Mouse (Mus musculus) G1E (cell line): ENCODE data around the gene Smoc2. TPM values are rescaled to one million over a fixed set of nuclear protein-coding genes. Genes with fewer than 3 reads are reported as not detected.

ENCODE experiments used
- ATAC-seq: 2 replicates; pipeline ENCODE4 v1.8.0; 2016; ENCODE audit warnings: mild to moderate bottlenecking; ENCODE audit not compliant: insufficient number of reproducible peaks, poor library complexity, low FRiP score, severe bottlenecking; ENCODE audit errors: extremely low read depth
- DNase-seq: peaks from one replicate; pipeline ENCODE4 v3.0.0; 2012; ENCODE audit warnings: low spot score
- H3K27me3 ChIP-seq: 2 replicates; pipeline ENCODE4 v1.6.1; 2012; ENCODE audit warnings: mild to moderate bottlenecking, low read length, inconsistent platforms; ENCODE audit not compliant: insufficient read depth
- H3K36me3 ChIP-seq: replicated peaks from 2 replicates; pipeline ENCODE3; 2012; ENCODE audit warnings: mild to moderate bottlenecking, inconsistent platforms
- H3K4me1 ChIP-seq: 2 replicates; pipeline ENCODE4 v1.6.1; 2012; ENCODE audit warnings: low read depth, low read length, inconsistent platforms, mixed read lengths; ENCODE audit not compliant: insufficient read depth
- H3K4me3 ChIP-seq: 2 replicates; pipeline ENCODE4 v1.5.1; 2012; ENCODE audit warnings: low read depth, mild to moderate bottlenecking, inconsistent platforms, low read length, moderate library complexity, mixed read lengths
- H3K9me3 ChIP-seq: replicated peaks from 2 replicates; pipeline ENCODE4 v1.6.1; 2012; ENCODE audit warnings: inconsistent platforms
- CTCF ChIP-seq: IDR thresholded peaks from 2 replicates; pipeline ENCODE4 v1.5.1; 2012; ENCODE audit warnings: low read depth, low read length, inconsistent platforms, mixed read lengths
- GATA1 ChIP-seq: IDR thresholded peaks from 2 replicates; pipeline ENCODE4 v1.6.1; 2012; ENCODE audit warnings: borderline replicate concordance, low read length, inconsistent platforms, mixed read lengths
- GATA2 ChIP-seq: IDR thresholded peaks from 2 replicates; pipeline ENCODE4 v1.6.1; 2012; ENCODE audit warnings: low read depth, low read length, inconsistent platforms, borderline replicate concordance
- POLR2AphosphoS5 ChIP-seq: IDR thresholded peaks from 2 replicates; pipeline ENCODE4 v1.6.1; 2012; ENCODE audit warnings: low read depth, low read length, inconsistent platforms; ENCODE audit not compliant: insufficient replicate concordance
- TAL1 ChIP-seq: conservative IDR thresholded peaks from 2 replicates; pipeline ENCODE4 v1.6.1; 2012; ENCODE audit warnings: low read depth, low read length, inconsistent platforms, mixed read lengths
- polyA plus RNA-seq: library from polyadenylated mRNA; stranded (reverse); fragments of >175 nt; gene quantifications from 2 replicates; pipeline ENCODE4 v1.2.3, GENCODE M21; 2012
- total RNA-seq, 2 experiments: library from RNA; stranded (forward) in 1 of 2; stranded (reverse) in 1 of 2; fragments of 200-1000 nt in 1 of 2; fragments of >200 nt in 1 of 2; fragmentation: Nextera tagmentation in 1 of 2; gene quantifications; 2 replicates each; pipeline ENCODE4 v1.2.3; 2014 to 2017

Gene Smoc2
- total and polyA plus RNA-seq, 3 experiments, result 0.55 TPM; not detected in 2

DNA sequence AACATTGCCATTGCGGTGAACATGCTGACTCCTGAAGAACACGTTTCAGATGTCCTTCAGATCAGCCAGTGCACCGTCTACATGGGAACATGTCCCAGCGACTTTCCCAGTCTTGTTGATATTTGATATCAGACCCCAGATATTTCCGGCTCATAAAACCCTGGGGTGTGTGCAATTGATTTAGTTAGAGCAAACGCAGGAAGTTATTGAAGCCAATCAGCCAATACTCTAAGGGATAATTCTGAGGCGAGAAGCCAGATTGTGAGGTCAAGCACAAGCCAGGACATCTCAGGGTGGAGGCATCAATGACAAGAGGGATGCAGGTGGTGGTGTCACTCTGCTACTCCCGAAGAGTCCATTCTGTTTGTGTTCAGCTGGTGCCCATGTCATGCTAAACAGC is 28.9 kb upstream of the Smoc2 start:
- no peak for TF ChIP-seq GATA1
- TF ChIP-seq GATA2, result no peak
- no peak for TF ChIP-seq POLR2AphosphoS5
- TF ChIP-seq TAL1, result no peak
- TF ChIP-seq CTCF, result no peak
- ATAC-seq, result no peak
- DNase-seq, result no peak
- peaks cover 24% of the 10 kb centered on the region for H3K9me3 ChIP-seq
- no peaks in the 10 kb centered on the region for H3K36me3 ChIP-seq
- H3K4me1 ChIP-seq, result no peaks in the 10 kb centered on the region
- H3K4me3 ChIP-seq, result no peak overlapping the region
- H3K27me3 ChIP-seq, result peaks cover 4% of the 10 kb centered on the region; the same call in 1 of the 2 replicates

DNA sequence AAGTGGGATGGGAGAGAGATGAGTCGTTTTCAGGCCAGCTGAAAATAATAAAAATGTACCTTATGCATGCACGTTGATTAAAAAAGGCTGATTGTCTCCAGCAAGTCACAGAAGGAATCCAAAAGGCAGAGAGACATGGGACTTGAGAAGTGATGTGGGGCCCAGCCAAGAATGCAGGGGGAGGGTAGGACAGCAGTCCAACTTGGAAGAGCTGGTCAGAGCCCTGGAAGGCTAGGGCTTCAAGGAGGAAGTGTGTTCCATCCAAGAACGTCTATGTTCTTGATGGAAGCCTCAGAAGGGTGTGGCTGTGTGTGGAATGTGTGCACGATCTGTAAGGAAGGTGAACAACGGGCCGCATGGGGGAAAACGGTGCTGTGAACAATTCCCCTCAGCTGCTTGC is 26.9 kb upstream of the Smoc2 start:
- H3K4me1 ChIP-seq, result no peaks in the 10 kb centered on the region

DNA sequence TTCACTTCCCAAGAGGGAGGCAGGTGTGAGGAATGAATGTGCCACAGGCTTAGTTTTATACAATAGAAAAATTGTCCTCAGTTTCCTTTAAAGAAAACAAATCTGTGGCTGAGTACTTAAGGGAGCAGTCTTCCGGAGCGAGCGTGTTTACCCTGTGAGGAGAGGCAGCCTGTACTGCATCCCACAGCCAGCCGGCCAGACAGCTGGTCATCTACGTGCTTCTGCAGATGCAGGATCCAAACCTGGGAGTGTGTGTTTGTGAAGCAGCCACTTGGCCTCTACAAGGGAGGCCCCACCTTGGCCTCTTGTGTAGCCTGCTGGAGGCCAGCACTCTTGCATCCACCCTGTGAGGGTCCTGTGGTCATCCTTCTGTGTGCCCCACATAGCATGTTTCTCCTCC is 24.7 kb upstream of the Smoc2 start:
- Histone ChIP-seq H3K27me3 (peaks cover 2% of the 10 kb centered on the region), H3K4me3 (no peak overlapping the region), H3K4me1 (no peaks in the 10 kb centered on the region), H3K9me3 (peaks cover 17% of the 10 kb centered on the region), H3K36me3 (no peaks in the 10 kb centered on the region)
- TF ChIP-seq GATA2, result no peak
- TF ChIP-seq POLR2AphosphoS5, result no peak
- TF ChIP-seq GATA1, result no peak
- no peak for TF ChIP-seq TAL1
- no peak for TF ChIP-seq CTCF
- DNase-seq, result no peak
- ATAC-seq, result no peak

More for the DNA sequence above, 26.9 kb upstream of the Smoc2 start:
- H3K27me3 ChIP-seq, result peaks cover 2% of the 10 kb centered on the region; the same call in 1 of the 2 replicates
- ATAC-seq (no peak), DNase-seq (no peak)
- peaks cover 26% of the 10 kb centered on the region for H3K9me3 ChIP-seq
- no peak overlapping the region for H3K4me3 ChIP-seq
- TF ChIP-seq GATA1 (no peak), POLR2AphosphoS5 (no peak), CTCF (no peak), TAL1 (no peak), GATA2 (no peak)
- H3K36me3 ChIP-seq, result no peaks in the 10 kb centered on the region

DNA sequence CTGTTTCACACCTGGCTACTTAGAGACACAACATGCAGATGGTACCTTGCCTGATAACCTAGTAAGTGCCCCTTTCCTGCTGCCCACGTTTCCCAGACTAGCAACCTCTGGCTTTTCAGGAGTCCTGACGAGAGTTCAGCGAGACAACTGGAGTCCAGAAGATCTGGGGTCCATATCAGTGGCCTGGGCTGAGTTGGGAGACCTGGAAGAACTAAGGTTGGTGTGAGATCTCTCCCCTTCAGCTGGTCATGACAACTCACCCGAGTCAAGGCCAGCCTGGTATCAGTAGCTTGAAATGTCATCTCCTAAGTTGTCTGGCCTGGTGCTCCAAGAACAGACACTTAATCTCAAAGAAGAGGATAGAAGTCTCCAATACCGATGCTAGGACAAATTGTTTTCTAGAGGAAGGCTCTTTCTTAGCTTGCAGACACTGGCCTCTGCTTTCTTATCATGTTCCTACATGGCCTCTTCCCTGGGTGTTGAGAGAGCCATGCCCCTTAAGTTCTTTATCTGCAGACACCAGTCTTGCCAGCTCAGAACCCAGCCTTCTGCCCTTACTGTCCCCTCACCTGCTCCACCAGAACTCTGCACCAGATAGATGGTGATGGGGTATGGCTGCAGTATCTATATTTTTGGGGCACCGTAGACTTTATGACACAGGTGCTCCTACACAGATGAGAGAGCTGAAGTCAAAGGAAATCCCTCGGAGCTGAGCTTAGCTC is 21.3 kb upstream of the Smoc2 start:
- H3K9me3 ChIP-seq, result peaks cover 21% of the 10 kb centered on the region
- H3K4me1 ChIP-seq, result no peaks in the 10 kb centered on the region
- peaks cover 2% of the 10 kb centered on the region for H3K27me3 ChIP-seq
- DNase-seq (no peak), ATAC-seq (no peak)
- H3K4me3 ChIP-seq, result no peak overlapping the region
- no peak for TF ChIP-seq GATA1
- TF ChIP-seq CTCF, result no peak
- H3K36me3 ChIP-seq, result no peaks in the 10 kb centered on the region

DNA sequence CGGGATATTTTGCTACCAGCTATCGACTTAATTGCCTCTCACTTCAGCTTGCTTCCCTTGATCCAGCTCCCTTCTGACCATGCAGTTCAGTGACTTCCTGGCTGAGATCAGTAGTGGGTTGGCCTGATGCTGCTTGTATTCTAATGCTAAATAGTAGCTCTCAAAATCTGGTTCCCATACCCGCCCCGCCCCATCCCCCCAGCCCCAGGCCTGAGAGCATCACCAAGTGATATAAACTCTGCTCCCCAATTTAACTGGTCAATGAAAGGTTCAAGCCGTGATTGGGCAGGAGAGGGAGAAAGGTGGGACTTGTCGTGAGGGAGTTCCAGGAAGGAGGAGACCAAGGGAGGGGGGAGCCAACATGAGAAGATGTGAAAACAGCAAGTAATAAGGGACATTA is 20.4 kb upstream of the Smoc2 start:
- DNase-seq (no peak), ATAC-seq (no peak)
- Histone ChIP-seq H3K36me3 (no peaks in the 10 kb centered on the region), H3K9me3 (peaks cover 20% of the 10 kb centered on the region), H3K4me1 (no peaks in the 10 kb centered on the region), H3K27me3 (peaks cover 2% of the 10 kb centered on the region), H3K4me3 (no peak overlapping the region)
- no peak for TF ChIP-seq TAL1
- no peak for TF ChIP-seq CTCF
- TF ChIP-seq POLR2AphosphoS5, result no peak
- TF ChIP-seq GATA2, result no peak
- no peak for TF ChIP-seq GATA1

DNA sequence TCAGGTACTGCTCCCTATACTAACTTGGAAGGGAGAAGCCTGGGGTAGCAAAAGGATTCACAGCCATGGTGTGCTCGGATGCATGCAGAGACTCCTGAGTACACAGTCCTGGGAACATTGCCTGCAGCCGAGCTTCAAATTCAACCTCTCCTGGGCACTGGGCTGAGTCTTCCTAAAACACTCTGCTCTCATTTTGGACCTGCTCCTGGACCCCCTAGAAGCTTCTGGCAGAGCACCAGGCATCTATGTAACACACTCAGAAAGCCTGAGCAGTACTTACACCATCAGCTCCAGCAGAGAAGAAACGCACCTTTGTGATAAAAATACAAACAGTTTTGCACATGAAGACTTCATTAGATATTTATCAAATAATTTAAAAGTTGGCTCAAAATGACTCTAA is 18.3 kb upstream of the Smoc2 start:
- no peaks in the 10 kb centered on the region for H3K4me1 ChIP-seq
- H3K27me3 ChIP-seq, result no peaks in the 10 kb centered on the region; the same call in 1 of the 2 replicates
- H3K9me3 ChIP-seq, result peaks cover 16% of the 10 kb centered on the region
- H3K36me3 ChIP-seq, result no peaks in the 10 kb centered on the region
- H3K4me3 ChIP-seq, result no peak overlapping the region
- no peak for DNase-seq
- no peak for TF ChIP-seq CTCF
- no peak for TF ChIP-seq POLR2AphosphoS5
- no peak for TF ChIP-seq TAL1
- TF ChIP-seq GATA1, result no peak
- TF ChIP-seq GATA2, result no peak
- no peak for ATAC-seq
